11 mouse cellular contexts compared by ENCODE assay signal in genomic region chr14:103680285-103680819, GRCm38 (mm10). TPM values are rescaled to one million over a fixed set of nuclear protein-coding genes. Genes with fewer than 3 reads are reported as not detected.
DNase-seq lines count a peak whose midpoint lies in the region; ATAC-seq and TF ChIP-seq lines count a peak whose summit lies in the region.
"Had no signal": no experiment of that assay in that cellular context is flagged by ENCODE, and none has a peak within 500 bp of the region (broad histone marks: within the 10 kb centered on the region; RNA-seq: fewer than 3 reads in every experiment).

No protein-coding gene starts in this region.

- peak overlapping the region; percentile 64 for H3K4me2 ChIP-seq in heart, postnatal 0 days (ENCODE audit: low read depth, low read length)
- H3K4me2 ChIP-seq in forebrain, embryonic 16.5 days (ENCODE audit: low read length) = peak overlapping the region; percentile 39
- no peak overlapping the region; the same call in 1 of the 2 replicates for H3K4me2 ChIP-seq in intestine, embryonic 14.5 days (ENCODE audit: low read length)
- H3K4me2 ChIP-seq in neural tube, embryonic 12.5 days (replicated peaks) = peak overlapping the region; percentile 36

- H3K36me3 ChIP-seq in heart, postnatal 0 days (replicated peaks; ENCODE audit: control insufficient read depth, insufficient read depth, low read length) = no peaks in the 10 kb centered on the region
- H3K36me3 ChIP-seq in forebrain, embryonic 16.5 days (ENCODE audit: control insufficient read depth, insufficient read depth) = peaks cover 2% of the 10 kb centered on the region; the same call in 1 of the 2 replicates
- H3K36me3 ChIP-seq in intestine, embryonic 14.5 days (ENCODE audit: control insufficient read depth, insufficient read depth, low read length) = no peaks in the 10 kb centered on the region
- H3K36me3 ChIP-seq in neural tube, embryonic 12.5 days = no peaks in the 10 kb centered on the region
- H3K36me3 ChIP-seq: G1E had no signal

- ATAC-seq in heart, postnatal 0 days (ENCODE audit: insufficient read depth, low read depth) = no peak
- no peak for ATAC-seq in forebrain, embryonic 16.5 days
- ATAC-seq in intestine, embryonic 14.5 days (replicated peaks; ENCODE audit: low FRiP score, low TSS enrichment, low read depth) = 0 out of 2 replicates have a peak, but pooled peaks have one; percentile 36
- 0 out of 2 replicates have a peak, but pooled peaks have one; percentile 10 for ATAC-seq in neural tube, embryonic 12.5 days (ENCODE audit: low FRiP score, low read depth)

- intact Hi-C loops in heart, postnatal 10 days (cut with DNase I) = no loop called here

- H3K9me3 ChIP-seq in heart, postnatal 0 days (replicated peaks; ENCODE audit: control insufficient read depth, low read length) = no peaks in the 10 kb centered on the region
- H3K9me3 ChIP-seq in forebrain, embryonic 16.5 days (ENCODE audit: control insufficient read depth, low read length) = no peaks in the 10 kb centered on the region
- H3K9me3 ChIP-seq in intestine, embryonic 14.5 days (ENCODE audit: control insufficient read depth, low read length) = no peaks in the 10 kb centered on the region
- H3K9me3 ChIP-seq in neural tube, embryonic 12.5 days = no peaks in the 10 kb centered on the region

- 31% methylated on average over 7 of the region's 7 CpGs for WGBS in heart, postnatal 0 days
- 66% methylated on average over 7 of the region's 7 CpGs for WGBS in forebrain, embryonic 16.5 days
- WGBS in intestine, embryonic 14.5 days = 48% methylated on average over 7 of the region's 7 CpGs
- WGBS in neural tube, embryonic 12.5 days = 65% methylated on average over 7 of the region's 7 CpGs

- peak overlapping the region; percentile 41 for H3K4me3 ChIP-seq in heart, postnatal 0 days (ENCODE audit: low read depth, low read length)
- H3K4me3 ChIP-seq in forebrain, embryonic 16.5 days (replicated peaks; ENCODE audit: low read length) = no peak overlapping the region
- H3K4me3 ChIP-seq in intestine, embryonic 14.5 days (ENCODE audit: low read depth, low read length) = no peak overlapping the region
- no peak overlapping the region for H3K4me3 ChIP-seq in neural tube, embryonic 12.5 days
- H3K4me3 ChIP-seq: erythroblast, embryonic 14.5 days had no signal

- peak overlapping the region; percentile 46; the same call in 1 of the 2 replicates for H3K9ac ChIP-seq in heart, postnatal 0 days (replicated peaks; ENCODE audit: low read depth, low read length)
- no peak overlapping the region for H3K9ac ChIP-seq in forebrain, embryonic 16.5 days (replicated peaks; ENCODE audit: low read depth, low read length)
- no peak overlapping the region for H3K9ac ChIP-seq in intestine, embryonic 14.5 days (ENCODE audit: low read length)
- H3K9ac ChIP-seq in neural tube, embryonic 12.5 days = no peak overlapping the region

- no peaks in the 10 kb centered on the region for H3K27me3 ChIP-seq in heart, postnatal 0 days (ENCODE audit: control insufficient read depth, insufficient read depth, low read length)
- H3K27me3 ChIP-seq in forebrain, embryonic 16.5 days (replicated peaks; ENCODE audit: control insufficient read depth, insufficient read depth, low read length) = no peaks in the 10 kb centered on the region
- no peaks in the 10 kb centered on the region for H3K27me3 ChIP-seq in intestine, embryonic 14.5 days (replicated peaks; ENCODE audit: control insufficient read depth, insufficient read depth, low read length)
- H3K27me3 ChIP-seq in neural tube, embryonic 12.5 days (replicated peaks) = no peaks in the 10 kb centered on the region

- no peak for TF ChIP-seq EP300 in heart, postnatal 0 days (IDR thresholded peaks at IDR 0.05; ENCODE audit: low read depth)

- no peak for DNase-seq in heart, postnatal 0 days (ENCODE audit: low spot score)
- no peak for DNase-seq in heart, postnatal 10 days
- no peak for DNase-seq in intestine, embryonic 14.5 days (ENCODE audit: low spot score)
- DNase-seq in natural killer cell, adult 2 months (ENCODE audit: low spot score in 2 of 2) = no peak
- DNase-seq in thymus, adult 18-20 months = no peak
- DNase-seq: kidney, adult 9 months; thymus, adult 2 months had no signal

- H3K4me1 ChIP-seq in heart, postnatal 0 days (ENCODE audit: control insufficient read depth, insufficient read depth) = peaks cover 7% of the 10 kb centered on the region; the same call in 1 of the 2 replicates
- H3K4me1 ChIP-seq in forebrain, embryonic 16.5 days (replicated peaks; ENCODE audit: control insufficient read depth, insufficient read depth, low read length) = peaks cover 46% of the 10 kb centered on the region
- no peaks in the 10 kb centered on the region for H3K4me1 ChIP-seq in intestine, embryonic 14.5 days (replicated peaks; ENCODE audit: control insufficient read depth, insufficient read depth, low read length)
- peaks cover 35% of the 10 kb centered on the region for H3K4me1 ChIP-seq in neural tube, embryonic 12.5 days

- no peak overlapping the region for H3K27ac ChIP-seq in heart, postnatal 0 days (ENCODE audit: low read depth)
- H3K27ac ChIP-seq in forebrain, embryonic 16.5 days (ENCODE audit: low read length) = peak overlapping the region; percentile 42; the same call in 1 of the 2 replicates
- no peak overlapping the region for H3K27ac ChIP-seq in intestine, embryonic 14.5 days (ENCODE audit: low read depth)
- no peak overlapping the region for H3K27ac ChIP-seq in neural tube, embryonic 12.5 days

- TF ChIP-seq CTCF in heart, postnatal 0 days (IDR thresholded peaks at IDR 0.05; ENCODE audit: low read depth) = no peak

RNA-seq across cellular contexts. Expression of gene Slain1, which starts 30.3 kb away (rescaled TPM):
- total RNA-seq in heart, postnatal 0 days (2014; rRNA removed; ENCODE audit: low replicate concordance) = 1.9 TPM in 1 of 2 replicates, not detected in the other
- 0.16 and 0.21 TPM in 2 replicates for polyA plus RNA-seq in heart, postnatal 0 days (2015; fragmentation: Nextera tagmentation; extraction: Ambion mirVana)
- under 1 TPM; 0.12 to 0.38 TPM for total RNA-seq in heart, postnatal 10 days (2021)
- polyA plus RNA-seq in forebrain, embryonic 16.5 days (2015; fragmentation: Nextera tagmentation; extraction: Ambion mirVana) = 20.6 and 29.6 TPM in 2 replicates
- polyA plus RNA-seq in intestine, embryonic 14.5 days (2014; fragmentation: Nextera tagmentation; extraction: Ambion mirVana) = 3.2 and 4.1 TPM in 2 replicates
- 20.1 and 22.5 TPM in 2 replicates for polyA plus RNA-seq in neural tube, embryonic 12.5 days (2016; fragmentation: Nextera tagmentation; extraction: Ambion mirVana)
- polyA plus RNA-seq: G1E had no signal

Comparison
In these comparisons a context has a peak if more than half of its experiments do, and no peak if none do; other contexts are left out.
1. ATAC-seq: peak in intestine, embryonic 14.5 days (single experiment) and neural tube, embryonic 12.5 days (single experiment); none in heart, postnatal 0 days (single experiment) and forebrain, embryonic 16.5 days (single experiment).